Mouse (Mus musculus): Measurements from ENCODE around the gene Bag2.

The Bag2 gene

DNA sequence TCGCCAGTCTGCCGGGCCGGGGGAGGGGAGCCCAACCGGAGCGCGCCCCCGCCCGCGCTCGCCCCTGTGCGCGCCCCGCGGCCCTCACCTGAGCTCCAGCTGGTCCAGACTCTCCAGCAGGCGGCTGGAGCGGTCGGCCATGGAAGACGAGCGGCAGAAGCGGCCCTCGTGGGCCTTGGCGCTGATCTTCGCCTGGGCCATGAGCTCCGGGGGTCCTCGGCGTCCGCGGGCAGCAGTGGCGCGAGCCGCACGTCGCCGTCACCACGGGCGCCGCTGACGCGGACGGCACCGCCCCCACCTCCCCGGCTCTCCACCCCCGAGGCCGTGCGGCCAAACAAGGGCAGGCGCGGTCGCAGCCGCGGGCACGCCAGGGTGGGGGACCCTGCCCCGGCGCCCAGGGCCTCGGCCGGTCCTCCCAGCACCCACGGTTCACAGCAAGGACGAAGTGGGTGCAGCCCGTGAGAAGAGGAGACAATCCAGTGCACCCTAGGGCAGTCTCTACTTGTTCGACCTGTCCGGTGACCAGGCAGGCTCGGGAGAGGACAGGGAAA lies at the start of gene Bag2:
Gene Bag2, minus strand, starts transcription at position 305 of the 551 bp plus-strand sequence.
- DNase-seq (ENCODE audit: low read depth, low spot score), result peak; percentile 59

GRCm38 (mm10) chr1:33803323-33803722 lies 45.7 kb upstream of the Bag2 start:
- no peak for DNase-seq (ENCODE audit: low read depth, low spot score)

DNA sequence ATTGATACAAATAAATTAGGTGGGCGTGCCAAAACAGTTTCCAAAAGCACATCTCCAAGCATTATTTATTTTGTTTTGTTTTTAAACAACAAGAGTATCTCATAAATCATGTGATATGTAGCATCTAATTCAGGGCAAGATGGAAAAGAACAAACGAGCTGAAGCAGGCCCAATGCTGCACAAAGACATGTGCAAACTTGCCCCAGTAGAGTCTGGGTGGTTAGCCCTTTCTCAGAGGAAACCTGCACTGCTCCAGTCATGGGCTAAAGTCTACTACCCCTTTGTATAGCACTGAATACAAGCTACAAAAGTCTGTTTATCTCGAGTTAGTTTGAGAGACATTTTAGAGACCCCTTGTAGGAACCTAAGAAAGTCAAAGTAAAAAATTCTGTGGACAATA lies 42.0 kb upstream of the Bag2 start:
- DNase-seq (ENCODE audit: low read depth, low spot score), result no peak

GRCm38 (mm10) chr1:33788493-33788892 lies 30.9 kb upstream of the Bag2 start:
- DNase-seq (ENCODE audit: low read depth, low spot score), result no peak

DNA sequence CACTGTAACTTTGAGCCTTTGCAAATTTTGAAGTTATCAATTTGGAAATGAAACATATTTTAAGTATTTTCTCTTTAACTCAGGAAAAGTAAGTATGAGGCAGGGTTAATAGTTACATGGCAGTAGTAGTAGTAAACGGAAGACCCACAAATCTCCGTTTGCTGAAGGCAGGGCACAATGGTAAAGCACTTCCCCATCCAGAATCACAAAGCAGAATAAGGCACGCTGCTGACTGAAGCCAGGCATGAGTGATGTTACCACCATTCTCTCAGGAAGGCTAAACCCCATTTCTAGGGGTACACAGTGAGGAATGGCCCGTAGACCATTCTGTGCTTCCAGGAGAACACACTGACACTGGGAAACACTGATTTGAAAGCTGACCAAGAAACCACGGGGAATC lies 30.5 kb upstream of the Bag2 start:
- no peak for DNase-seq (ENCODE audit: low read depth, low spot score)

GRCm38 (mm10) chr1:33784561-33784960 lies 27.0 kb upstream of the Bag2 start:
- DNase-seq (ENCODE audit: low read depth, low spot score), result no peak

DNA sequence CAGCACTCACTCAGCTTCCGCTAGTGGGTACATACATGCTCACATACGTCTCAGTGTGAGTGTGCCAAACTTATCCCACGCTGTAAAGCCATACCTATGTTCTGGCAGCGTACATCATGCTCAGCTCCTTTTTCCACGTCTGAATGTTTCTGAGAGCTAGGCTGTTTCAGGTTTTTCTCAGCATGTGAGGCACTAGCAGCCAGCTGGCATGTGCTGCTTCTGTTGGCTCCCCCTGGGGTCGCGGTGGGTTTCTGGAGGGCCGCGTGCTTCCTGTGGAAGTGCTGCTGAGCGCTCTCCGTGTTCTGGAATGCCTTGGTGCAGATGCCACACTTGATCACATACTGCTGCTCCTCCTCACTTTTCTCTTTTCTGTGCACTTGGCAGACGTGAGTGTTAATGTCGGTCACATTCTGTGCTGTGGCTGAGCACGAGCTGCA lies 18.6 kb upstream of the Bag2 start:
- DNase-seq (ENCODE audit: low read depth, low spot score), result no peak

- DNase-seq (ENCODE audit: low read depth, low spot score), result no peak
These were observed 14.5 kb upstream of the Bag2 start for GRCm38 (mm10) chr1:33772106-33772505.

- no peak for DNase-seq (ENCODE audit: low read depth, low spot score)
These were observed 14.0 kb upstream of the Bag2 start for GRCm38 (mm10) chr1:33771621-33772020.

- no peak for DNase-seq (ENCODE audit: low read depth, low spot score)
These were observed 11.2 kb upstream of the Bag2 start for GRCm38 (mm10) chr1:33768827-33769226.

- DNase-seq (ENCODE audit: low read depth, low spot score), result no peak
These were observed 10.6 kb upstream of the Bag2 start for GRCm38 (mm10) chr1:33768091-33768787.

DNA sequence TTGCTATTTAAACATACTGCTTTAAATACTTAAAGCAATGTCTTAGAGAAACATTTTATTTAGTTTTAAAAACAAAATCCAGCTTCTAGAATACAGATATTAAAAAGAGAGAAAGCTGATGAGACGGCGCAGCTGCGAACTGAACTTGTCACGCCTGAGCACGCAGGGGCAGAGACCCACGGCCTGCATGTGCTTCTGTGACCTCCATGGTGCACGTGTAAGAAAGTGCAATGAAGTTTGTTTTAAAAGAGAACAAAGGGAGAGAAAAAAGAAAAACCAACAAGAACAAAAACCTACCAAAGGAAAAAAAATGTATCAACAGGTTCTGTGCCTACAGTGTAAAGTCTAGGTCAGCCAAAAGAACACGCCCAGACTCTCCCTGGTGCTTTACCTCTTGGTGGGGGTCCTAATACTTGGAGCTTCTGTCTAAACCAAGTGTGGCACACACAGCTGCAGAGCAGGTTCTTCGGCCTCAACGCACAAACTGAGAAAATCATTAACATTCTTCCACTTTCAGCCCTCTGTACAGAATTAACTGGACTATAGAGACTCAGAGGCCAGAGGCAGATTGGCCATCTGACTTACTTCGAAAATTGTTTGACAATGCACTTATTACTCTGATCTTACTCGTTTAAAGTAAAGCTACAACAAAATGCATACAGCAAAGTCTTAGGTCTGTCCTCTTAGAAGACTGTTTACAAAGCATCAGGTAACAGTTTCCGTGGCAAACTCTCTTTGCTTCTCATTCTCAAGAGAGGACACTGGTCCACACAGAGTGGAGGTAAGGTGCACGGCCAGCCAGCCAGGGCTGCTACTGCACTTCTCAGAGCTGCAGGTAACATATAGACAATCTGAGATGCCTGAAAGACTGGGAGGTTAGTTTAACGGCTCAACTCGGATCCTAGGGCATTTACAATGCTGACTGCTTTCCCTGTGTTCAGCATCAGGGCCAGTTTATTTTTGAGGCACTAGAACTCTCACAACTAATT lies 9.2 kb upstream of the Bag2 start:
- no peak for DNase-seq (ENCODE audit: low read depth, low spot score)

- DNase-seq (ENCODE audit: low read depth, low spot score), result no peak
These were observed 8.0 kb upstream of the Bag2 start for GRCm38 (mm10) chr1:33765468-33766080.

DNA sequence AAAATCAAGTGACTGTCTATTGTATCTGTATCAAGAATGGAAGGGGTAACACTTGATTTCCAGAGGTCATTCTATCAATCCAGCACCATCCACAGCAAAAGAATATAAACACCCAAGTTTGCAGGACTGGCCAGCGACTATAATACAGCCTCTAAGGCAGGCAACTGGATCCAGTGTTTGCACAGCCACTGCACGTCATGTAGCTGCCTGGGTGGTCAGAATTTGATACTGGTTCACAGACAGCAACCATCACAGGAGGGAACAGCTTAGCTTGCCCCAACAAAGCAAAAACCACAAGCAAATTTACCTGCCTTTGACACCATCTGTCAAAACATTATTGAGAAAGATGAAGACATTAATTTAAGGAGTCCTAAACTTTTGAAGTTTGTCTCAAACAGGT lies 6.2 kb upstream of the Bag2 start:
- DNase-seq (ENCODE audit: low read depth, low spot score), result no peak

DNA sequence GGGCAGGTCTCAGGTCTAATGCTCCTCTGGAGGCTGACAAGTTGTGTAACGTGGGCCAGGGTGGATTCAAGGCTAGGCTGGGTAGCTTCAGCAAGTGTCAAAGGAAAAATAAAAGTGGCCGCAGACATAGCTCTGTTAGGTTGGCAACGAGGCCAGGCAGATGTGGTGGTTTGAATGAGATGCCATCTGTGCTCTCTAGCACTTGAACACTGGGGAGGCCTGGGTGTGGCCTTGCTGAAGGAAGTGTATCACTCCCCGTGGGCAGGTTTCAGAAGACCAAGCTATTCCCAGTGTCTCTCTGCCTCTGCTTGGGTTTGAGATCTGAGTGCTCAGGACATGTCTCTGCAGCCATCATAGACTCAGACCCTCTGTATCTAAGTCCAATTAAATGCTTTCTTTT lies 893 bp upstream of the Bag2 start:
- no peak for DNase-seq (ENCODE audit: low read depth, low spot score)

DNA sequence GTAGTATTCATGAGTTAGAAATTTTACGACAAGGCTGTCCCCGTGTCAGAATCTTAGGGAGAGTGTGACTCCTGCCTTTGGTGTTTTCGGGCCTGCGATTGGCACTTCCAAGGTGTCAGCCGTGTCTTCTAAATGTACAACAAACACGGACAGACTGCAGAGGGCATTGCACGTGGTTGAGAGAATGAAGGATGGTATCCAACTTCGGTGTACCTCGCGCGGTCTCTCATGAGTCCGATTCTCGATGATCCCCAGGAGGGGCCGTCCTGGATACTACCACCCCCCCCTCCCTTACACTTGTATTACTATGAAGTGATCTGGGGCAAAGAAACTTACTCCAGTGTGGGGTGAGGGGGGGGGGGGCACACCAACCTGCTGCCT lies 572 bp downstream of the Bag2 start:
- peak; percentile 22 for DNase-seq (ENCODE audit: low read depth, low spot score)

- peak; percentile 9 for DNase-seq (ENCODE audit: low read depth, low spot score)
These were observed 1.1 kb downstream of the Bag2 start for GRCm38 (mm10) chr1:33756258-33757032.

DNA sequence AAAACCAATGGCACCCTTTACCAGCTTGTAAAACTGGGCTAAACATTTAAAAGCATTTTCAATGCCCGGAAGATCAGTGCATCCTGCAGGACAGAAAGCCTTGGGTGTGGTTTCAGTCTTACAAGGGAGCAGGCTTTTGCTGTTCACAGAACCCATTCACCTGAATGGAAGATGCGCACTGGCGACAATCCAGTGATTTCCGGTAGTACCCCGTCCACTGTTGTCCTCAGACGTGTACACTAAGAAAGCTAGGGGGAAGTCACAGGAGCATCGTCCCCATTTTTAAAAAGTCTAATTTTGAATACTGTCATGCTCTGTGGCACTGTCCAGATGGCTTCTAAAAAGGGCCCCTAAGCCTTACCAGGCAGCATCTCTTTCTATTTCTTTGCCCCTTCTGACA lies 1.8 kb downstream of the Bag2 start:
- no peak for DNase-seq (ENCODE audit: low read depth, low spot score)

DNA sequence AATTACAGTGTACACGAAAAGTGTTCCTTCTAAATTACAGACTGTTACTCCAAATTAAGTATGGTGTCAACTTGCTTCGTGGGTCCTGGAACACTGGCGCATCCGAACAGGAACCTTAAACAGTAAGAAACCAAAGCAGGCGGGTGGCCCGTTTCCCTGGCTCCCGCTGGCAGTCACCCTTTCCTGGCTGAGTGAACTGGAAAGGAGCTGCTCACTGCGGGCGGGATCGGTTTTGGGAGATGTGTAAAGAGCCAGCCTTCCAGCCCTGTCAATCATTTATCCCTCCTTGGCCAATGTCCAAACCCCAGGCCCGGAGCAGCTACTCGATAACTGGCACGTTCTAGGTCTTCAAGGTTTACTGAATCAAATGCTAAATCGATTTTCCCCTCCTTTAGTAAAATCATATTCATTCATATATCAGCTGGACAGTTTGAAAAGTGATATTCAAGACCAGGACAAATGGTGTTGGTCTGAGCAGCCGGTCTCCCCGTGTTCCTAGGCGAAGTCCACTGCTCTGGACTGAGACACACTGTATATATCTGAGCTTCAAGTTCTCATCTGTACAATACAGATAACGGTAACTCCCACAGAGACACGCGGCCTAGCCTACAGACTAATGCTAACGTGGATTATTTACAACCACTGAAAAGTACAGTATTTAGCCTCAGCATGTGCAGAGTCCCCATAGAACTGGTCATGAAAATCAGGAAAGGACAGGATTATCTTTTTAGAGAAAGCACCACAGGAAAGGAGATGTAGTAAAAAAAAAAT lies 2.4 kb downstream of the Bag2 start:
- no peak for DNase-seq (ENCODE audit: low read depth, low spot score)

DNA sequence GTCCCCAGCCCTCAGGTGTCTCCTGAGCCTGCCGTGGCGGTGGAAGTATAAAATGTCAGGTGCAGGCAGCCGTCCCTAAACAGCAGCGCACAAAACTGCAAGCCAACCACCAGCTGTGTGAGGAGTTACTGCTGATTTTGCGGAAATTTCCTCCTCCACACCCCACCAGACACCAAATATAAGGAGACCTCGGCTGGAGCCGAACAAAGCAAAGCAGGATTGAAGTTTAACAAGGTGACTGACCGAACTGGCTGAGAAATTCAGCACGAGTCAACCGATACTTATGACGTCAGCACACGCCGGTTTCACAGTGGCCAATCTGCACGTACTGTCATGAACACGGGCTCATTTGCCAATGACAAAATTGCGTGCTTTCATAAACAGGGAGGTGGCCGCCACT lies 3.5 kb downstream of the Bag2 start:
- no peak for DNase-seq (ENCODE audit: low read depth, low spot score)
